Mouse (Mus musculus): ENCODE data around the gene Olfr830. TPM values are rescaled to one million over a fixed set of nuclear protein-coding genes. Genes with fewer than 3 reads are reported as not detected.
"Not testable (repeated sequence)": the region's sequence is repeated elsewhere in the genome, so short reads cannot be mapped to it uniquely, and the experiment has no call there.

The Olfr830 gene
- not detected in 2 replicates for polyA plus RNA-seq (2016; fragmentation: Nextera tagmentation; extraction: Ambion mirVana)

GRCm38 (mm10) chr9:18874393-18874792 is at the start of gene Olfr830:
Gene Olfr830, plus strand, starts transcription at chr9:18874693.
- Histone ChIP-seq H3K27ac (ENCODE audit: poor library complexity, severe bottlenecking) (no peak within 1 kb of the TSS), H3K9ac (no peak within 1 kb of the TSS), H3K4me1 (replicated peaks) (no peaks in the 10 kb centered on the region), H3K4me3 (no peak within 1 kb of the TSS), H3K4me2 (no peak within 1 kb of the TSS), H3K9me3 (replicated peaks) (0 out of 2 replicates have a peak, but pooled peaks cover 4% of the 10 kb centered on the region), H3K27me3 (replicated peaks) (no peaks in the 10 kb centered on the region), H3K36me3 (no peaks in the 10 kb centered on the region)
- ATAC-seq (ENCODE audit: insufficient number of reproducible peaks, low FRiP score): no peak

- H3K4me2 ChIP-seq: no peak within 1 kb of the TSS
- no peaks in the 10 kb centered on the region for H3K4me1 ChIP-seq (replicated peaks)
- H3K27ac ChIP-seq (ENCODE audit: poor library complexity, severe bottlenecking): no peak within 1 kb of the TSS
- H3K27me3 ChIP-seq (replicated peaks): no peaks in the 10 kb centered on the region
- no peak within 1 kb of the TSS for H3K9ac ChIP-seq
- H3K36me3 ChIP-seq: no peaks in the 10 kb centered on the region
- 37% methylated on average over 1 of the region's 1 CpGs for WGBS
- no peak for ATAC-seq (ENCODE audit: insufficient number of reproducible peaks, low FRiP score)
- H3K4me3 ChIP-seq: no peak within 1 kb of the TSS
- no peaks in the 10 kb centered on the region; the same call in 1 of the 2 replicates for H3K9me3 ChIP-seq (replicated peaks)
Measured at GRCm38 (mm10) chr9:18854633-18855032, 19.9 kb upstream of the Olfr830 start, which contains the start of gene Olfr829. Gene Olfr829, plus strand, starts transcription at chr9:18854933.

GRCm38 (mm10) chr9:18907699-18908098 is 33.2 kb downstream of the Olfr830 start:
- not testable (repeated sequence) for H3K4me1 ChIP-seq (replicated peaks); H3K4me3 ChIP-seq; ATAC-seq (ENCODE audit: insufficient number of reproducible peaks, low FRiP score); H3K27ac ChIP-seq (ENCODE audit: poor library complexity, severe bottlenecking); H3K36me3 ChIP-seq; H3K27me3 ChIP-seq (replicated peaks); H3K4me2 ChIP-seq; H3K9ac ChIP-seq
- WGBS: 72% methylated on average over 2 of the region's 2 CpGs
- H3K9me3 ChIP-seq (replicated peaks): peaks cover 10% of the 10 kb centered on the region; the same call in 1 of the 2 replicates

GRCm38 (mm10) chr9:18927921-18928320 is 53.4 kb downstream of the Olfr830 start:
- not testable (repeated sequence) for H3K4me2 ChIP-seq; ATAC-seq (ENCODE audit: insufficient number of reproducible peaks, low FRiP score); H3K4me1 ChIP-seq (replicated peaks); H3K9ac ChIP-seq; H3K27ac ChIP-seq (ENCODE audit: poor library complexity, severe bottlenecking); H3K36me3 ChIP-seq; H3K4me3 ChIP-seq; H3K27me3 ChIP-seq (replicated peaks)
- 77% methylated on average over 16 of the region's 16 CpGs for WGBS
- peaks cover 10% of the 10 kb centered on the region for H3K9me3 ChIP-seq (replicated peaks)

Other genes starting within 250 kb of the Olfr830 start
- 1.7 TPM in 2 replicates for gene Muc16, start 200.2 kb upstream of the Olfr830 start, polyA plus RNA-seq (2016; fragmentation: Nextera tagmentation; extraction: Ambion mirVana)
- gene Olfr24, start 110.7 kb upstream of the Olfr830 start, polyA plus RNA-seq (2016; fragmentation: Nextera tagmentation; extraction: Ambion mirVana): not detected in 2 replicates
- not detected in 2 replicates for gene Olfr828, start 55.2 kb upstream of the Olfr830 start, polyA plus RNA-seq (2016; fragmentation: Nextera tagmentation; extraction: Ambion mirVana)
- not detected in 2 replicates for gene Olfr829, start 19.8 kb upstream of the Olfr830 start, polyA plus RNA-seq (2016; fragmentation: Nextera tagmentation; extraction: Ambion mirVana)
- not detected in 2 replicates for gene Olfr832, start 62.4 kb downstream of the Olfr830 start, polyA plus RNA-seq (2016; fragmentation: Nextera tagmentation; extraction: Ambion mirVana)
- gene Olfr834, start 113.3 kb downstream of the Olfr830 start, polyA plus RNA-seq (2016; fragmentation: Nextera tagmentation; extraction: Ambion mirVana): not detected in 2 replicates
- not detected in 2 replicates for gene Olfr835, start 158.0 kb downstream of the Olfr830 start, polyA plus RNA-seq (2016; fragmentation: Nextera tagmentation; extraction: Ambion mirVana)
- 0.03 TPM in 1 of 2 replicates, not detected in the other for gene Olfr836, start 245.7 kb downstream of the Olfr830 start, polyA plus RNA-seq (2016; fragmentation: Nextera tagmentation; extraction: Ambion mirVana)

All from heart, embryonic 12.5 days (tissue).